Mouse (Mus musculus) central nervous system, embryonic 14 days (tissue): ENCODE results near the gene Mlh1. TPM values are rescaled to one million over a fixed set of nuclear protein-coding genes. Genes with fewer than 3 reads are reported as not detected.

ENCODE experiments used
- polyA plus RNA-seq: library from polyadenylated mRNA; depleted of rRNA; stranded (reverse); fragments of >200 nt; gene quantifications from 2 replicates; pipeline ENCODE4 v1.2.3, GENCODE M21; 2012; rRNA removed

Mlh1 gene
- 53.0 and 58.0 TPM in 2 replicates for polyA plus RNA-seq

GRCm38 (mm10) chr9:111271434-111272160, at the start of gene Mlh1, which contains the start of gene Epm2aip1:
TSS of gene Mlh1 (minus strand) at chr9:111271791.
TSS of gene Epm2aip1 (plus strand) at chr9:111271929.

GRCm38 (mm10) chr9:111311031-111311842, 39.6 kb upstream of the Mlh1 start, which contains the start of gene Trank1:
TSS of gene Trank1 (plus strand) at chr9:111311739.

Other genes with a start within 250 kb of the Mlh1 start
- 0.99 and 1.00 TPM in 2 replicates for gene Ccrl2, start 214.3 kb downstream of the Mlh1 start, polyA plus RNA-seq
- 47.7 and 50.7 TPM in 2 replicates for gene Lrrfip2, start 154.2 kb downstream of the Mlh1 start, polyA plus RNA-seq
- gene Epm2aip1, start 138 bp upstream of the Mlh1 start, polyA plus RNA-seq = 47.1 and 49.8 TPM in 2 replicates
- gene Trank1, start 39.9 kb upstream of the Mlh1 start, polyA plus RNA-seq = 56.3 and 60.1 TPM in 2 replicates
- 3.6 and 3.7 TPM in 2 replicates for gene Dclk3, start 167.3 kb upstream of the Mlh1 start, polyA plus RNA-seq